Mouse (Mus musculus) ES-Bruce4 (cell line): ENCODE data around the gene Mdga1. TPM values are rescaled to one million over a fixed set of nuclear protein-coding genes. Genes with fewer than 3 reads are reported as not detected.

Experiments used
- H3K27ac ChIP-seq: 2 replicates; pipeline ENCODE4 v1.5.1; 2012; ENCODE audit warnings: low read length, inconsistent platforms; ENCODE audit not compliant: insufficient read depth
- H3K27me3 ChIP-seq: 2 replicates; pipeline ENCODE4 v1.6.1; 2012; ENCODE audit warnings: mild to moderate bottlenecking, low read length, inconsistent platforms; ENCODE audit not compliant: control insufficient read depth, poor library complexity, insufficient read depth, severe bottlenecking
- H3K36me3 ChIP-seq: 2 replicates; pipeline ENCODE4 v1.6.1; 2012; ENCODE audit warnings: inconsistent platforms, mild to moderate bottlenecking, low read length, moderate library complexity; ENCODE audit not compliant: control insufficient read depth, poor library complexity, insufficient read depth, severe bottlenecking
- H3K4me1 ChIP-seq: one replicate; pipeline ENCODE4 v1.8.1; 2011; ENCODE audit warnings: low read length; ENCODE audit not compliant: control insufficient read depth, insufficient read depth
- H3K4me3 ChIP-seq: 2 replicates; pipeline ENCODE4 v1.5.1; 2011; ENCODE audit warnings: low read depth, mild to moderate bottlenecking, low read length
- H3K9ac ChIP-seq: 2 replicates; pipeline ENCODE4 v1.6.1; 2012; ENCODE audit warnings: low read depth, mild to moderate bottlenecking, inconsistent platforms; ENCODE audit not compliant: poor library complexity, severe bottlenecking
- H3K9me3 ChIP-seq: replicated peaks from 2 replicates; pipeline ENCODE4 v1.6.1; 2012; ENCODE audit warnings: mild to moderate bottlenecking, low read length, inconsistent platforms; ENCODE audit not compliant: control insufficient read depth, poor library complexity, insufficient read depth, severe bottlenecking
- CTCF ChIP-seq: IDR thresholded peaks from one replicate; pipeline ENCODE4 v1.8.1; 2011; ENCODE audit warnings: low read depth, low read length
- EP300 ChIP-seq: IDR thresholded peaks from 2 replicates; pipeline ENCODE4 v1.6.1; 2011; ENCODE audit warnings: low read depth, low read length; ENCODE audit not compliant: insufficient read depth
- POLR2A ChIP-seq: IDR thresholded peaks from one replicate; pipeline ENCODE4 v1.8.1; 2011; ENCODE audit warnings: low read length; ENCODE audit not compliant: insufficient read depth
- polyA plus RNA-seq: library from polyadenylated mRNA; stranded (reverse); fragments of >200 nt; gene quantifications from 2 replicates; pipeline ENCODE4 v1.2.4, GENCODE M21; 2011; ENCODE audit warnings: low read depth; ENCODE audit not compliant: missing spikeins, insufficient read depth, insufficient read length

Gene Mdga1
- polyA plus RNA-seq, 1 experiment: 2.6 TPM

- Histone ChIP-seq H3K9me3 (no peaks in the 10 kb centered on the region), H3K27ac (no peak overlapping the region), H3K4me3 (no peak overlapping the region), H3K9ac (no peak overlapping the region), H3K36me3 (no peaks in the 10 kb centered on the region), H3K4me1 (no peaks in the 10 kb centered on the region), H3K27me3 (no peaks in the 10 kb centered on the region)
- TF ChIP-seq EP300: no peak
- TF ChIP-seq CTCF: peak; percentile 25
Measured at GRCm38 (mm10) chr17:29925608-29926606, 44.0 kb downstream of the Mdga1 start.

- Histone ChIP-seq H3K27me3 (no peaks in the 10 kb centered on the region), H3K36me3 (no peaks in the 10 kb centered on the region), H3K9me3 (no peaks in the 10 kb centered on the region), H3K4me1 (no peaks in the 10 kb centered on the region), H3K9ac (no peak overlapping the region), H3K27ac (no peak overlapping the region), H3K4me3 (no peak overlapping the region)
- TF ChIP-seq POLR2A (no peak), EP300 (no peak), CTCF (no peak)
Measured at GRCm38 (mm10) chr17:29920089-29920488, 49.8 kb downstream of the Mdga1 start.

GRCm38 (mm10) chr17:29919552-29919920, 50.4 kb downstream of the Mdga1 start:
- Histone ChIP-seq H3K36me3 (no peaks in the 10 kb centered on the region), H3K9me3 (no peaks in the 10 kb centered on the region), H3K27ac (no peak overlapping the region), H3K9ac (no peak overlapping the region), H3K4me3 (no peak overlapping the region), H3K4me1 (no peaks in the 10 kb centered on the region), H3K27me3 (no peaks in the 10 kb centered on the region)
- no peak for TF ChIP-seq CTCF
- no peak for TF ChIP-seq POLR2A
- TF ChIP-seq EP300: no peak

GRCm38 (mm10) chr17:29918791-29919551, 50.9 kb downstream of the Mdga1 start:
- TF ChIP-seq POLR2A: no peak
- TF ChIP-seq EP300: no peak
- no peak for TF ChIP-seq CTCF
- no peaks in the 10 kb centered on the region for H3K4me1 ChIP-seq
- H3K4me3 ChIP-seq: no peak overlapping the region
- no peak overlapping the region for H3K27ac ChIP-seq
- no peak overlapping the region for H3K9ac ChIP-seq
- H3K36me3 ChIP-seq: no peaks in the 10 kb centered on the region
- no peaks in the 10 kb centered on the region for H3K9me3 ChIP-seq
- H3K27me3 ChIP-seq: no peaks in the 10 kb centered on the region

GRCm38 (mm10) chr17:29916968-29917367, 52.9 kb downstream of the Mdga1 start:
- Histone ChIP-seq H3K9ac (no peak overlapping the region), H3K27ac (no peak overlapping the region), H3K9me3 (no peaks in the 10 kb centered on the region), H3K36me3 (no peaks in the 10 kb centered on the region), H3K27me3 (no peaks in the 10 kb centered on the region), H3K4me1 (no peaks in the 10 kb centered on the region), H3K4me3 (no peak overlapping the region)
- TF ChIP-seq CTCF: no peak
- TF ChIP-seq POLR2A: no peak
- TF ChIP-seq EP300: no peak

GRCm38 (mm10) chr17:29915820-29916219, 54.1 kb downstream of the Mdga1 start:
- no peak overlapping the region for H3K4me3 ChIP-seq
- no peaks in the 10 kb centered on the region for H3K36me3 ChIP-seq
- no peaks in the 10 kb centered on the region for H3K27me3 ChIP-seq
- H3K9ac ChIP-seq: no peak overlapping the region
- no peaks in the 10 kb centered on the region for H3K9me3 ChIP-seq
- H3K4me1 ChIP-seq: no peaks in the 10 kb centered on the region
- H3K27ac ChIP-seq: no peak overlapping the region
- TF ChIP-seq POLR2A: no peak
- TF ChIP-seq CTCF: no peak
- TF ChIP-seq EP300: no peak
